Mouse (Mus musculus) myocyte (in vitro differentiated cells): ENCODE measurements around the gene Riox2. TPM values are rescaled to one million over a fixed set of nuclear protein-coding genes. Genes with fewer than 3 reads are reported as not detected.

Experiments
- H3K27me3 ChIP-seq: one replicate; pipeline ENCODE4 v1.6.1; 2011; ENCODE audit not compliant: control insufficient read depth, insufficient read depth, insufficient read length
- H3K36me3 ChIP-seq: one replicate; pipeline ENCODE4 v1.6.1; 2011; ENCODE audit not compliant: control insufficient read depth, insufficient read depth
- H3K4me2 ChIP-seq: one replicate; pipeline ENCODE4 v1.6.1; 2011; ENCODE audit warnings: low read depth, control low read depth
- H3K4me3 ChIP-seq: one replicate; pipeline ENCODE4 v1.5.1; 2011; ENCODE audit warnings: mild to moderate bottlenecking, control low read depth, moderate library complexity
- H3K79me2 ChIP-seq: one replicate; pipeline ENCODE4 v1.6.1; 2011; ENCODE audit not compliant: control insufficient read depth, insufficient read depth
- H3ac ChIP-seq: one replicate; pipeline ENCODE4 v1.6.1; 2011; ENCODE audit not compliant: control insufficient read depth, insufficient read length
- CEBPB ChIP-seq: IDR thresholded peaks from 2 replicates; pipeline ENCODE4 v1.6.1; 2011; ENCODE audit warnings: mild to moderate bottlenecking, moderate library complexity; ENCODE audit not compliant: poor library complexity, insufficient read depth, severe bottlenecking
- E2F4 ChIP-seq: IDR thresholded peaks from one replicate; pipeline ENCODE4 v1.6.1; 2011; ENCODE audit warnings: mild to moderate bottlenecking, control low read depth, moderate library complexity; ENCODE audit not compliant: insufficient read depth
- MAX ChIP-seq: IDR thresholded peaks from one replicate; pipeline ENCODE4 v1.6.1; 2011; ENCODE audit warnings: low read depth, mild to moderate bottlenecking, control low read depth
- MYOD1 ChIP-seq, 3 experiments: IDR thresholded peaks; one replicate each; pipeline ENCODE4 v1.6.1; 2011; ENCODE audit warnings: control low read depth in 2 of 3, low read depth in 2 of 3, mild to moderate bottlenecking in 2 of 3, moderate library complexity in 1 of 3; ENCODE audit not compliant: insufficient read length in 2 of 3, control insufficient read depth in 1 of 3
- MYOG ChIP-seq, 3 experiments: IDR thresholded peaks; one replicate each; pipeline ENCODE4 v1.6.1; 2011; ENCODE audit warnings: control low read depth in 2 of 3, low read depth in 2 of 3, mild to moderate bottlenecking in 2 of 3; ENCODE audit not compliant: insufficient read length in 2 of 3, control insufficient read depth in 1 of 3, insufficient read depth in 1 of 3
- POLR2A ChIP-seq: IDR thresholded peaks from one replicate; pipeline ENCODE4 v1.6.1; 2011; ENCODE audit warnings: low read depth, mild to moderate bottlenecking, control low read depth, moderate library complexity; ENCODE audit not compliant: insufficient read length
- POLR2AphosphoS2 ChIP-seq: IDR thresholded peaks from one replicate; pipeline ENCODE4 v1.6.1; 2011; ENCODE audit warnings: low read depth, control low read depth; ENCODE audit not compliant: insufficient read length
- REST ChIP-seq: IDR thresholded peaks from one replicate; pipeline ENCODE4 v1.6.1; 2011; ENCODE audit warnings: mild to moderate bottlenecking, control low read depth, moderate library complexity; ENCODE audit not compliant: insufficient read depth, insufficient read length
- SRF ChIP-seq: IDR thresholded peaks from one replicate; pipeline ENCODE4 v1.6.1; 2011; ENCODE audit warnings: low read depth; ENCODE audit not compliant: control insufficient read depth, insufficient read length
- TCF12 ChIP-seq: IDR thresholded peaks from one replicate; pipeline ENCODE4 v1.6.1; 2011; ENCODE audit warnings: mild to moderate bottlenecking, control low read depth; ENCODE audit not compliant: poor library complexity, insufficient read depth, severe bottlenecking
- TCF3 ChIP-seq: IDR thresholded peaks from one replicate; pipeline ENCODE4 v1.6.1; 2011; ENCODE audit warnings: low read depth, control low read depth; ENCODE audit not compliant: insufficient read length
- USF1 ChIP-seq: IDR thresholded peaks from one replicate; pipeline ENCODE4 v1.6.1; 2011; ENCODE audit warnings: low read depth, mild to moderate bottlenecking, control low read depth, moderate library complexity
- polyA plus RNA-seq: library from polyadenylated mRNA; unstranded; fragments of >200 nt; fragmentation: generic; extraction: Trizol; gene quantifications from one replicate; pipeline ENCODE4 v1.2.1, GENCODE M21; 2012; ENCODE audit warnings: missing spikeins

The Riox2 gene
- polyA plus RNA-seq, 1 experiment, result 20.8 TPM

GRCm38 (mm10) chr16:59515169-59515568 lies 43.6 kb downstream of the Riox2 start:
- Histone ChIP-seq H3K36me3 (no peaks in the 10 kb centered on the region), H3K79me2 (no peaks in the 10 kb centered on the region), H3K4me2 (no peak overlapping the region), H3K4me3 (no peak overlapping the region), H3ac (no peak overlapping the region), H3K27me3 (no peaks in the 10 kb centered on the region)
- TF ChIP-seq USF1 (no peak), MYOD1 (IDR thresholded peaks at IDR 0.05; ENCODE audit: control insufficient read depth in 1 of 3, insufficient read length in 2 of 3, low read depth in 2 of 3) (no peak), E2F4 (no peak), MYOG (IDR thresholded peaks at IDR 0.05; ENCODE audit: control insufficient read depth in 1 of 3, insufficient read depth in 1 of 3, insufficient read length in 2 of 3, low read depth in 2 of 3) (no peak), CEBPB (no peak), MAX (no peak), TCF12 (no peak), POLR2A (no peak)

- no peak for TF ChIP-seq TCF12
- no peak for TF ChIP-seq TCF3
- TF ChIP-seq SRF, result no peak
- no peak for TF ChIP-seq POLR2A
- TF ChIP-seq CEBPB, result no peak
- TF ChIP-seq POLR2AphosphoS2, result no peak
- TF ChIP-seq REST, result no peak
- no peak for TF ChIP-seq MYOD1 (IDR thresholded peaks at IDR 0.05; ENCODE audit: control insufficient read depth in 1 of 3, insufficient read length in 2 of 3, low read depth in 2 of 3)
- no peak for TF ChIP-seq USF1
- no peak for TF ChIP-seq MYOG (IDR thresholded peaks at IDR 0.05; ENCODE audit: control insufficient read depth in 1 of 3, insufficient read depth in 1 of 3, insufficient read length in 2 of 3, low read depth in 2 of 3)
- no peak for TF ChIP-seq E2F4
- TF ChIP-seq MAX, result no peak
- no peaks in the 10 kb centered on the region for H3K36me3 ChIP-seq
- H3K79me2 ChIP-seq, result no peaks in the 10 kb centered on the region
- no peaks in the 10 kb centered on the region for H3K27me3 ChIP-seq
- H3K4me2 ChIP-seq, result no peak overlapping the region
- H3K4me3 ChIP-seq, result no peak overlapping the region
- no peak overlapping the region for H3ac ChIP-seq
Measured at GRCm38 (mm10) chr16:59516965-59517364, 45.4 kb downstream of the Riox2 start.

GRCm38 (mm10) chr16:59517447-59518219 lies 46.1 kb downstream of the Riox2 start:
- H3ac ChIP-seq, result no peak overlapping the region
- no peaks in the 10 kb centered on the region for H3K27me3 ChIP-seq
- H3K79me2 ChIP-seq, result no peaks in the 10 kb centered on the region
- no peaks in the 10 kb centered on the region for H3K36me3 ChIP-seq
- TF ChIP-seq POLR2AphosphoS2 (no peak), REST (no peak), USF1 (peak; percentile 3), SRF (no peak)
- no peak overlapping the region for H3K4me3 ChIP-seq
- no peak overlapping the region for H3K4me2 ChIP-seq

- H3ac ChIP-seq, result no peak overlapping the region
- TF ChIP-seq MYOG (IDR thresholded peaks at IDR 0.05; ENCODE audit: control insufficient read depth in 1 of 3, insufficient read depth in 1 of 3, insufficient read length in 2 of 3, low read depth in 2 of 3), result no peak
- TF ChIP-seq MAX, result no peak
- TF ChIP-seq E2F4, result no peak
- no peak for TF ChIP-seq POLR2A
- no peak for TF ChIP-seq REST
- TF ChIP-seq MYOD1 (IDR thresholded peaks at IDR 0.05; ENCODE audit: control insufficient read depth in 1 of 3, insufficient read length in 2 of 3, low read depth in 2 of 3), result no peak
- no peak for TF ChIP-seq SRF
- no peak for TF ChIP-seq TCF3
- TF ChIP-seq CEBPB, result no peak
- TF ChIP-seq USF1, result no peak
- no peak for TF ChIP-seq POLR2AphosphoS2
- no peak for TF ChIP-seq TCF12
- H3K36me3 ChIP-seq, result no peaks in the 10 kb centered on the region
- H3K4me2 ChIP-seq, result no peak overlapping the region
- no peak overlapping the region for H3K4me3 ChIP-seq
- H3K27me3 ChIP-seq, result no peaks in the 10 kb centered on the region
- H3K79me2 ChIP-seq, result no peaks in the 10 kb centered on the region
Measured at GRCm38 (mm10) chr16:59521752-59522423, 50.3 kb downstream of the Riox2 start.

GRCm38 (mm10) chr16:59526939-59527338 lies 55.4 kb downstream of the Riox2 start:
- no peak for TF ChIP-seq MYOD1 (IDR thresholded peaks at IDR 0.05; ENCODE audit: control insufficient read depth in 1 of 3, insufficient read length in 2 of 3, low read depth in 2 of 3)
- no peak for TF ChIP-seq TCF12
- no peak for TF ChIP-seq REST
- no peak for TF ChIP-seq CEBPB
- no peak for TF ChIP-seq TCF3
- no peak for TF ChIP-seq SRF
- TF ChIP-seq USF1, result no peak
- no peak for TF ChIP-seq MYOG (IDR thresholded peaks at IDR 0.05; ENCODE audit: control insufficient read depth in 1 of 3, insufficient read depth in 1 of 3, insufficient read length in 2 of 3, low read depth in 2 of 3)
- TF ChIP-seq POLR2A, result no peak
- TF ChIP-seq E2F4, result no peak
- no peak for TF ChIP-seq POLR2AphosphoS2
- no peak for TF ChIP-seq MAX
- H3K36me3 ChIP-seq, result no peaks in the 10 kb centered on the region
- H3K4me2 ChIP-seq, result no peak overlapping the region
- H3ac ChIP-seq, result no peak overlapping the region
- no peaks in the 10 kb centered on the region for H3K79me2 ChIP-seq
- H3K27me3 ChIP-seq, result no peaks in the 10 kb centered on the region
- H3K4me3 ChIP-seq, result no peak overlapping the region
